Mouse (Mus musculus): ENCODE measurements around the gene Sfta2. TPM values are rescaled to one million over a fixed set of nuclear protein-coding genes. Genes with fewer than 3 reads are reported as not detected.

Sfta2 gene
- polyA plus RNA-seq, 1 experiment, result not detected

DNA sequence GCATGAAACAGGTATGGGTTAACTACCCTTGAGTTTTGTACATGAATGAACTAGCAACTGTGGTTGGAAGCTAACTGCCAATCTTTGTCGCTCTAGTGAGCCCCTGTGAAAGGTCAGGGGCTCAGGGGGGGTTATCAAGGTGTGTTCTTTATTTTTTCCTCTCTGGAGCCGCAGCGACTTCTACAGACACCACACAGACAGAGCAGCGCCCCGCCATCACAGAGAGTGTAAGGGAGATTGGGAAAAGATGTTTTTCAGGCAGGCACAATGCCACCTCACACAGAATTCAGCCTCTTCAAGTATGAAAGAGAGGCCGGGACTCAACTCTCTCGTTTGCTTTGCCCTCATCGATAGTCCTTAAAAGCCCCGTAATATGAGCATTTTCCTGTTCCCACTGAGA lies 9.2 kb upstream of the Sfta2 start:
- TF ChIP-seq CTCF (IDR thresholded peaks at IDR 0.05; ENCODE audit: extremely low read depth, insufficient read length, insufficient replicate concordance, low read depth, low read length) (no peak), POLR2A (IDR thresholded peaks at IDR 0.05; ENCODE audit: low read depth, low read length) (no peak)
- H3K4me1 ChIP-seq (ENCODE audit: control insufficient read depth, insufficient read depth, insufficient read length, low read length), result 0 out of 2 replicates have a peak, but pooled peaks cover 4% of the 10 kb centered on the region
- peaks cover 3% of the 10 kb centered on the region; the same call in 1 of the 2 replicates for H3K27me3 ChIP-seq (ENCODE audit: control insufficient read depth, insufficient read depth, low read length)
- H3K27ac ChIP-seq (ENCODE audit: insufficient read depth, low read depth, low read length), result no peak overlapping the region
- H3K4me3 ChIP-seq (ENCODE audit: low read depth, low read length), result no peak overlapping the region
- 81% methylated on average over 9 of the region's 9 CpGs for WGBS
- H3K36me3 ChIP-seq (ENCODE audit: control insufficient read depth, insufficient read depth, low read length), result no peaks in the 10 kb centered on the region

DNA sequence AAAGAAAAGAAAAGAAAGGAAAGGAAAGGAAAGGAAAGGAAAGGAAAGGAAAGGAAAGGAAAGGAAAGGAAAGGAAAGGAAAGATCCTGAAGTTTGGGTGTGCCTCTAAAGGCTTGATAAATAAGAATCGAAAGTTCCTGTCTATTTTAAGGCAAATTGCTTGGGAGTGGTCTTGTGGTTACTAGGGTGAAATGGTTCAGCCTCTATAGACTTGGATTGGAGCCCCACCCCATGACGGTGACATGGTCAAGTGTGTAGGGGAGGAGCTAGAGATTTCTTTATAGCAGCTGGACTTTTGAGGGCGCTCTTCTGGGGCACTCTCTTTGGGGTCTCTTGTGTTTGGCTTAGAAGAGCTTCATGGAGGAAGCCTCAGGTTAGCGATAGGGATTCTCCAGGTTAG lies 7.6 kb upstream of the Sfta2 start:
- 20% methylated on average over 4 of the region's 4 CpGs for WGBS
- Histone ChIP-seq H3K27ac (ENCODE audit: insufficient read depth, low read depth, low read length) (no peak overlapping the region), H3K4me1 (ENCODE audit: control insufficient read depth, insufficient read depth, insufficient read length, low read length) (0 out of 2 replicates have a peak, but pooled peaks cover 4% of the 10 kb centered on the region), H3K27me3 (ENCODE audit: control insufficient read depth, insufficient read depth, low read length) (peaks cover 3% of the 10 kb centered on the region; the same call in 1 of the 2 replicates), H3K36me3 (ENCODE audit: control insufficient read depth, insufficient read depth, low read length) (no peaks in the 10 kb centered on the region), H3K4me3 (ENCODE audit: low read depth, low read length) (no peak overlapping the region)
- TF ChIP-seq POLR2A (IDR thresholded peaks at IDR 0.05; ENCODE audit: low read depth, low read length), result no peak
- no peak for TF ChIP-seq CTCF (IDR thresholded peaks at IDR 0.05; ENCODE audit: extremely low read depth, insufficient read length, insufficient replicate concordance, low read depth, low read length)

DNA sequence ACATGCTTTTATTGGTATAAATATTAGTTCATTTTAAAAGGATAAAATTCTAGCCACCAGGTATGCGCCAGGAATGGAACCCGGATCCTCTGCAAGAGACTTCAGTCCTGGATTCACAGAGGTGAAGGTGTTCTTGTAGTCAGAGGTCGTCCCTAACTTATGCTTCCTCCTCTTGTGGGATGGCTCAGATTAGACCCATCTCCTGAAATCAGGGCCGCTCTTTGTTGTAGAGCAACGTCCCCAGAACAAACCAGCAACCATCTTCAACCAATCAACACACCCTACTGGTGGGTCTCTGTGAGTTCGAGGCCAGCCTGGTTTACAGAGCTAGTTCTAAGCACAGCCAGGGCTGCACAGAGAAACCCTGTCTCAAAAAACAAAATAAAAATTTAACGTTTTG lies 6.9 kb upstream of the Sfta2 start:
- no peak for TF ChIP-seq CTCF (IDR thresholded peaks at IDR 0.05; ENCODE audit: extremely low read depth, insufficient read length, insufficient replicate concordance, low read depth, low read length)
- no peak for TF ChIP-seq POLR2A (IDR thresholded peaks at IDR 0.05; ENCODE audit: low read depth, low read length)
- Histone ChIP-seq H3K4me3 (ENCODE audit: low read depth, low read length) (no peak overlapping the region), H3K4me1 (ENCODE audit: control insufficient read depth, insufficient read depth, insufficient read length, low read length) (0 out of 2 replicates have a peak, but pooled peaks cover 4% of the 10 kb centered on the region), H3K27me3 (ENCODE audit: control insufficient read depth, insufficient read depth, low read length) (peaks cover 3% of the 10 kb centered on the region; the same call in 1 of the 2 replicates), H3K27ac (ENCODE audit: insufficient read depth, low read depth, low read length) (no peak overlapping the region), H3K36me3 (ENCODE audit: control insufficient read depth, insufficient read depth, low read length) (no peaks in the 10 kb centered on the region)
- 86% methylated on average over 7 of the region's 7 CpGs for WGBS

DNA sequence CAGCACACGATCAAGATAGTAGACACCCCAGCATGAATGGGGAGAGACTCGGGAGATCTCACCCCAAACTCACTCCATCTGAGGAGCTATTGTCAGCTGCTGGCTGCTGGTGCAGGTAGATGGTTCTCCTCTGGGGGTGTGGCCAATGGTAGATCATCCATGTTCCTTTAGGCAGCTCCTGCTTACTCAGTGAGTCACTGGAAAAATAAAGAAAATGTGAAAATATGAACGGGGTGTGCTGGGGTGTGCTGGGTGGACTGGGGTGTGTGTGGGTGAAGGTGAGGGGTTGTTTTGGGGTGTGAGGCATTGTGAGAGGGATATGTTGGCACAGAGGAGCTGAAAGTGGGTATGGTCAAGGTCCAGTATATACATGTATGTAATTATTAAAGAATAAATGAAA lies 4.0 kb upstream of the Sfta2 start:
- Histone ChIP-seq H3K4me3 (ENCODE audit: low read depth, low read length) (no peak overlapping the region), H3K36me3 (ENCODE audit: control insufficient read depth, insufficient read depth, low read length) (no peaks in the 10 kb centered on the region), H3K27me3 (ENCODE audit: control insufficient read depth, insufficient read depth, low read length) (peaks cover 3% of the 10 kb centered on the region; the same call in 1 of the 2 replicates), H3K27ac (ENCODE audit: insufficient read depth, low read depth, low read length) (no peak overlapping the region), H3K4me1 (ENCODE audit: control insufficient read depth, insufficient read depth, insufficient read length, low read length) (no peaks in the 10 kb centered on the region)
- TF ChIP-seq POLR2A (IDR thresholded peaks at IDR 0.05; ENCODE audit: low read depth, low read length), result no peak
- TF ChIP-seq CTCF (IDR thresholded peaks at IDR 0.05; ENCODE audit: extremely low read depth, insufficient read length, insufficient replicate concordance, low read depth, low read length), result no peak
- WGBS, result 81% methylated on average over 3 of the region's 3 CpGs

DNA sequence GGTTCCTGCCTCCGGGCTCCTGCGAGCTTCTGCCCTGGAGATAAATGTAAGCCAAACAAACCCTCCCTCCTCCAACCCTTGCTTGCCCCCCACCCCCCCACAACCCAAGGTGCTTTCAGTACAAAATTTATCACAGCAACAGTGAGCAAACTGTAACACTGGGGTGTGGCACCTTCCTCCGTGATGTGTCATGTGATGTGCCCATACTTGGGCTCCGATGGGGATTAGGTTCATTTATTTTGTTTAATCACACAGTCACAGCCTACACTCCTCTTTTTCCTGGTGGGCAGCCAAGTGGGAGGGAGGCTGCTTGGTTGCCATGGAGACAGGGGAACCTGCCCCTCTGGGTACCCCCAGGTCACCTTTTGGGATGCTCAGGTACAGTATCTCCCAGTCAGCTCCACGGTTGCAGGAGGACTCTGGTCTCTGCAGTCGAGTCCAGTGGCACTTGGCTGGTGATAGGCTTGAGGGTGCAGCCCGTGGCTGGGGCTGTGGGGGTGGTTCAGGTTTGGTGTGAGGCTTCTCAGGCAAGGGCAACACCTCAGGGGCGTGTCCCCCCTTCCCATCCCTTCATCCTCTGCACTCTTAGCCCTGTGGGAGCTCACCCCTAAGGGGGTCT lies 496 bp downstream of the Sfta2 start:
- TF ChIP-seq CTCF (IDR thresholded peaks at IDR 0.05; ENCODE audit: extremely low read depth, insufficient read length, insufficient replicate concordance, low read depth, low read length) (no peak), POLR2A (IDR thresholded peaks at IDR 0.05; ENCODE audit: low read depth, low read length) (no peak)
- no peak overlapping the region for H3K4me3 ChIP-seq (ENCODE audit: low read depth, low read length)
- WGBS, result 19% methylated on average over 8 of the region's 8 CpGs
- H3K27ac ChIP-seq (ENCODE audit: insufficient read depth, low read depth, low read length), result no peak overlapping the region
- H3K4me1 ChIP-seq (ENCODE audit: control insufficient read depth, insufficient read depth, insufficient read length, low read length), result no peaks in the 10 kb centered on the region
- H3K36me3 ChIP-seq (ENCODE audit: control insufficient read depth, insufficient read depth, low read length), result no peaks in the 10 kb centered on the region
- H3K27me3 ChIP-seq (ENCODE audit: control insufficient read depth, insufficient read depth, low read length), result no peaks in the 10 kb centered on the region; the same call in 1 of the 2 replicates

DNA sequence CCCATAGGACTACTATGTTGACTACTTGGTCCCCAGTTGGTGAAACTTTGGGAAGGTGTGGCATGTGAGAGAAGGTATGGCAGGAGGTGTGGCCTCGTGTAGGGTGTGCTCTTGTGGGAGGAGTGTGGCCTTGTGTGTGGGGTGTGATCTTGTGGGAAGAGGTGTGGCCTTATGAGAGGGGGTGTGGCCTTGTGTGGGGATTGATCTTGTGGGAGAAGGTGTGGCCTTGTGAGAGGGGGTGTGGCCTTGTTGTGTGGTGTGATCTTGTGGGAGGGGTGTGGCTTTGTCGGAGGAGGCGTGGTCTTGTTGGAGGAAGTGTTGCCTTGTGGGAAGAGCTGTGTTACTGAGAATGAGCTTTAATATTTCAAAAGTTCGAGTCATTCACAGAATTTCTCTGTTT lies 15.8 kb downstream of the Sfta2 start:
- Histone ChIP-seq H3K27me3 (ENCODE audit: control insufficient read depth, insufficient read depth, low read length) (no peaks in the 10 kb centered on the region), H3K4me1 (ENCODE audit: control insufficient read depth, insufficient read depth, insufficient read length, low read length) (no peaks in the 10 kb centered on the region), H3K27ac (ENCODE audit: insufficient read depth, low read depth, low read length) (no peak overlapping the region), H3K4me3 (ENCODE audit: low read depth, low read length) (no peak overlapping the region), H3K36me3 (ENCODE audit: control insufficient read depth, insufficient read depth, low read length) (no peaks in the 10 kb centered on the region)
- no peak for TF ChIP-seq POLR2A (IDR thresholded peaks at IDR 0.05; ENCODE audit: low read depth, low read length)
- TF ChIP-seq CTCF (IDR thresholded peaks at IDR 0.05; ENCODE audit: extremely low read depth, insufficient read length, insufficient replicate concordance, low read depth, low read length), result no peak
- 68% methylated on average over 4 of the region's 4 CpGs for WGBS

DNA sequence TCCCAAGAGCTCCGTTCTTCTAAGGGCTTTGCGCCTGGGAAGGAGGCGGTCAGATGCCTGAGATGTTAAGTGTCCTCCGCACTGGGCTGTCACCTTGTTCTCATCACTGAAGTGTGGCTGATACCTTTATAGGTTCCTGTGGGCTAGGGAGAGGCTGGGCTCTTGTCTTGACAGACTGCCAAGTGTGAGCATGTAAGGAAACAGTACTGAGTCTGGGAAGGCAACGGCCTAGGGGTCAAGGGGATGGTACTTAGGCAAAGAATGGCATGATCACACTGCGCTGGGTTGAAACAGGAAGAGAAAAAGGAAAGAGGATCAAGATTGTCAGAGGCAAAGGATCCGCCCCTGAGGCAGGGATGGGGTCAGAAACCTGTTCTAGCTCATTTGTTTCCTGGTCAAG lies 25.2 kb downstream of the Sfta2 start, which contains the start of gene Gm9573:
Gm9573 (minus strand) TSS at position 101 of the 400 bp plus-strand sequence.
- TF ChIP-seq CTCF (IDR thresholded peaks at IDR 0.05; ENCODE audit: extremely low read depth, insufficient read length, insufficient replicate concordance, low read depth, low read length) (no peak), POLR2A (IDR thresholded peaks at IDR 0.05; ENCODE audit: low read depth, low read length) (no peak)
- no peak within 1 kb of the TSS for H3K4me3 ChIP-seq (ENCODE audit: low read depth, low read length)
- no peaks in the 10 kb centered on the region for H3K4me1 ChIP-seq (ENCODE audit: control insufficient read depth, insufficient read depth, insufficient read length, low read length)
- no peak within 1 kb of the TSS for H3K27ac ChIP-seq (ENCODE audit: insufficient read depth, low read depth, low read length)
- WGBS, result 69% methylated on average over 7 of the region's 7 CpGs
- H3K27me3 ChIP-seq (ENCODE audit: control insufficient read depth, insufficient read depth, low read length), result no peaks in the 10 kb centered on the region
- no peaks in the 10 kb centered on the region for H3K36me3 ChIP-seq (ENCODE audit: control insufficient read depth, insufficient read depth, low read length)

Data from small intestine, adult 2 months (tissue).